Mouse (Mus musculus) embryo, embryonic 10 days (tissue): ENCODE measurements around the gene Tbpl2.

Experiments
- DNase-seq: peaks from one replicate; pipeline ENCODE4 v3.0.0-alpha.2; 2015; ENCODE audit warnings: low spot score

The Tbpl2 gene

GRCm38 (mm10) chr2:24096495-24096894, at the start of gene Tbpl2:
Tbpl2 (minus strand) TSS chr2:24096595.
- no peak for DNase-seq

GRCm38 (mm10) chr2:24134373-24134772, 38.0 kb upstream of the Tbpl2 start:
- DNase-seq: no peak

GRCm38 (mm10) chr2:24109085-24109484, 12.7 kb upstream of the Tbpl2 start:
- no peak for DNase-seq

GRCm38 (mm10) chr2:24103619-24104289, 7.4 kb upstream of the Tbpl2 start:
- no peak for DNase-seq

GRCm38 (mm10) chr2:24090921-24091320, 5.5 kb downstream of the Tbpl2 start:
- no peak for DNase-seq

GRCm38 (mm10) chr2:24050459-24050858, 45.9 kb downstream of the Tbpl2 start:
- DNase-seq: no peak

GRCm38 (mm10) chr2:24049344-24049990, 46.9 kb downstream of the Tbpl2 start, which contains the start of gene Hnmt:
Hnmt (minus strand) TSS chr2:24049394.
- no peak for DNase-seq

GRCm38 (mm10) chr2:24048480-24049097, 47.8 kb downstream of the Tbpl2 start:
- DNase-seq: peak; percentile 59

GRCm38 (mm10) chr2:24047551-24048479, 48.6 kb downstream of the Tbpl2 start:
- DNase-seq: no peak

- DNase-seq: no peak
These were observed 53.5 kb downstream of the Tbpl2 start for GRCm38 (mm10) chr2:24042901-24043300.

GRCm38 (mm10) chr2:24040531-24040930, 55.9 kb downstream of the Tbpl2 start:
- DNase-seq: no peak
